Mouse (Mus musculus) embryonic facial prominence, embryonic 15.5 days (tissue): ENCODE measurements around the gene Cd48. TPM values are rescaled to one million over a fixed set of nuclear protein-coding genes. Genes with fewer than 3 reads are reported as not detected.
"Not testable (repeated sequence)": the region's sequence is repeated elsewhere in the genome, so short reads cannot be mapped to it uniquely, and the experiment has no call there.

Experiments
- ATAC-seq: fragments of 200-750 bp; cut with Nextera tagmentation; 2 replicates; pipeline ENCODE4 v1.8.0; 2017; ENCODE audit warnings: low read depth, moderate TSS enrichment; ENCODE audit not compliant: insufficient number of reproducible peaks, low FRiP score, low TSS enrichment
- H3K27ac ChIP-seq: fragments of 300-500 bp; sonication (generic); replicated peaks from 2 replicates; pipeline ENCODE4 v1.5.1; 2015; ENCODE audit warnings: mild to moderate bottlenecking, inconsistent platforms
- H3K27me3 ChIP-seq: fragments of 300-500 bp; sonication (generic); 2 replicates; pipeline ENCODE4 v1.6.1; 2015; ENCODE audit warnings: inconsistent platforms
- H3K36me3 ChIP-seq: fragments of 300-500 bp; sonication (generic); 2 replicates; pipeline ENCODE4 v1.6.1; 2015; ENCODE audit warnings: mild to moderate bottlenecking, inconsistent platforms
- H3K4me1 ChIP-seq: fragments of 300-500 bp; sonication (generic); 2 replicates; pipeline ENCODE4 v1.6.1; 2015; ENCODE audit warnings: inconsistent platforms
- H3K4me2 ChIP-seq: fragments of 300-500 bp; sonication (generic); replicated peaks from 2 replicates; pipeline ENCODE4 v1.6.1; 2015; ENCODE audit warnings: mild to moderate bottlenecking, inconsistent platforms
- H3K4me3 ChIP-seq: fragments of 300-500 bp; sonication (generic); replicated peaks from 2 replicates; pipeline ENCODE4 v1.5.1; 2015; ENCODE audit warnings: mild to moderate bottlenecking, inconsistent platforms
- H3K9ac ChIP-seq: fragments of 300-500 bp; sonication (generic); 2 replicates; pipeline ENCODE4 v1.6.1; 2015; ENCODE audit warnings: inconsistent platforms
- H3K9me3 ChIP-seq: fragments of 300-500 bp; sonication (generic); replicated peaks from 2 replicates; pipeline ENCODE4 v1.6.1; 2016; ENCODE audit warnings: inconsistent platforms
- WGBS: fragments of 180-500 bp; shearing (Covaris S2); methylation state at CpG from one replicate; pipeline ENCODE4 v1.1.7; 2015; 5-methylcytosine and 5-hydroxymethylcytosine counted together
- polyA plus RNA-seq: library from polyadenylated mRNA; unstranded; fragments of >200 nt; fragmentation: Nextera tagmentation; extraction: Ambion mirVana; gene quantifications from 2 replicates; pipeline ENCODE4 v1.2.1, GENCODE M21; 2015

The Cd48 gene
- polyA plus RNA-seq, 1 experiment from 2014 or later, result 4.1 TPM

- Histone ChIP-seq H3K9ac (no peak overlapping the region), H3K9me3 (no peaks in the 10 kb centered on the region), H3K27ac (no peak overlapping the region), H3K36me3 (no peaks in the 10 kb centered on the region), H3K4me1 (no peaks in the 10 kb centered on the region), H3K4me2 (no peak overlapping the region), H3K4me3 (no peak overlapping the region), H3K27me3 (no peaks in the 10 kb centered on the region)
- ATAC-seq, result no peak
- 60% methylated on average over 2 of the region's 2 CpGs for WGBS
Observed at GRCm38 (mm10) chr1:171661482-171661881, 20.3 kb upstream of the Cd48 start.

- Histone ChIP-seq H3K36me3 (no peaks in the 10 kb centered on the region), H3K4me1 (no peaks in the 10 kb centered on the region), H3K27me3 (no peaks in the 10 kb centered on the region), H3K4me3 (no peak overlapping the region), H3K9ac (no peak overlapping the region), H3K4me2 (no peak overlapping the region), H3K27ac (no peak overlapping the region), H3K9me3 (no peaks in the 10 kb centered on the region)
- 73% methylated on average over 2 of the region's 2 CpGs for WGBS
- ATAC-seq, result no peak
Observed at GRCm38 (mm10) chr1:171663757-171664156, 18.1 kb upstream of the Cd48 start.

GRCm38 (mm10) chr1:171666350-171666749 is 15.5 kb upstream of the Cd48 start:
- H3K9me3 ChIP-seq, result no peaks in the 10 kb centered on the region
- no peaks in the 10 kb centered on the region for H3K27me3 ChIP-seq
- WGBS, result 85% methylated on average over 6 of the region's 6 CpGs
- no peak overlapping the region for H3K27ac ChIP-seq
- H3K36me3 ChIP-seq, result no peaks in the 10 kb centered on the region
- no peak overlapping the region for H3K4me2 ChIP-seq
- no peak overlapping the region for H3K9ac ChIP-seq
- H3K4me3 ChIP-seq, result no peak overlapping the region
- no peaks in the 10 kb centered on the region for H3K4me1 ChIP-seq
- no peak for ATAC-seq

GRCm38 (mm10) chr1:171667160-171667559 is 14.6 kb upstream of the Cd48 start:
- ATAC-seq, result no peak
- Histone ChIP-seq H3K4me3 (no peak overlapping the region), H3K27me3 (no peaks in the 10 kb centered on the region), H3K4me2 (no peak overlapping the region), H3K27ac (no peak overlapping the region), H3K9me3 (no peaks in the 10 kb centered on the region), H3K4me1 (no peaks in the 10 kb centered on the region), H3K9ac (no peak overlapping the region), H3K36me3 (no peaks in the 10 kb centered on the region)
- 80% methylated on average over 1 of the region's 1 CpGs for WGBS

GRCm38 (mm10) chr1:171672451-171672850 is 9.4 kb upstream of the Cd48 start:
- not testable (repeated sequence) for H3K27ac ChIP-seq, H3K36me3 ChIP-seq, H3K27me3 ChIP-seq, H3K4me3 ChIP-seq, ATAC-seq, H3K4me1 ChIP-seq, H3K4me2 ChIP-seq, H3K9ac ChIP-seq, H3K9me3 ChIP-seq
- WGBS, result 78% methylated on average over 2 of the region's 2 CpGs

GRCm38 (mm10) chr1:171672854-171673475 is 8.8 kb upstream of the Cd48 start:
- 73% methylated on average over 5 of the region's 5 CpGs for WGBS
- no peaks in the 10 kb centered on the region for H3K4me1 ChIP-seq
- H3K9ac ChIP-seq, result no peak overlapping the region
- H3K27ac ChIP-seq, result no peak overlapping the region
- no peaks in the 10 kb centered on the region for H3K9me3 ChIP-seq
- H3K4me3 ChIP-seq, result no peak overlapping the region
- H3K4me2 ChIP-seq, result no peak overlapping the region
- H3K36me3 ChIP-seq, result no peaks in the 10 kb centered on the region
- no peak for ATAC-seq
- no peaks in the 10 kb centered on the region for H3K27me3 ChIP-seq

GRCm38 (mm10) chr1:171674467-171674866 is 7.3 kb upstream of the Cd48 start:
- Histone ChIP-seq H3K4me1 (no peaks in the 10 kb centered on the region), H3K9me3 (no peaks in the 10 kb centered on the region), H3K27ac (no peak overlapping the region), H3K4me2 (no peak overlapping the region), H3K27me3 (no peaks in the 10 kb centered on the region), H3K36me3 (no peaks in the 10 kb centered on the region), H3K4me3 (no peak overlapping the region), H3K9ac (no peak overlapping the region)
- WGBS, result 70% methylated on average over 1 of the region's 1 CpGs
- no peak for ATAC-seq

- Histone ChIP-seq H3K27ac (no peak overlapping the region), H3K9me3 (no peaks in the 10 kb centered on the region), H3K36me3 (no peaks in the 10 kb centered on the region), H3K4me2 (no peak overlapping the region), H3K4me1 (no peaks in the 10 kb centered on the region), H3K9ac (no peak overlapping the region), H3K4me3 (no peak overlapping the region), H3K27me3 (no peaks in the 10 kb centered on the region)
- no peak for ATAC-seq
- 67% methylated on average over 1 of the region's 1 CpGs for whole genome bisulfite sequencing
Observed at GRCm38 (mm10) chr1:171677721-171678120, 4.1 kb upstream of the Cd48 start.

GRCm38 (mm10) chr1:171681009-171681408 is 800 bp upstream of the Cd48 start:
- no peak overlapping the region for H3K27ac ChIP-seq
- no peaks in the 10 kb centered on the region for H3K27me3 ChIP-seq
- H3K9ac ChIP-seq, result no peak overlapping the region
- no peak overlapping the region for H3K4me3 ChIP-seq
- 82% methylated on average over 7 of the region's 7 CpGs for WGBS
- no peaks in the 10 kb centered on the region for H3K4me1 ChIP-seq
- H3K4me2 ChIP-seq, result no peak overlapping the region
- ATAC-seq, result no peak
- no peaks in the 10 kb centered on the region for H3K9me3 ChIP-seq
- no peaks in the 10 kb centered on the region for H3K36me3 ChIP-seq

GRCm38 (mm10) chr1:171684923-171685322 is 3.1 kb downstream of the Cd48 start:
- Histone ChIP-seq H3K4me2 (no peak overlapping the region), H3K9me3 (no peaks in the 10 kb centered on the region), H3K27ac (no peak overlapping the region), H3K4me1 (no peaks in the 10 kb centered on the region), H3K36me3 (no peaks in the 10 kb centered on the region), H3K27me3 (no peaks in the 10 kb centered on the region), H3K4me3 (no peak overlapping the region), H3K9ac (no peak overlapping the region)
- ATAC-seq, result no peak
- 88% methylated on average over 9 of the region's 9 CpGs for WGBS

GRCm38 (mm10) chr1:171687320-171687719 is 5.5 kb downstream of the Cd48 start:
- no peaks in the 10 kb centered on the region for H3K36me3 ChIP-seq
- 79% methylated on average over 4 of the region's 4 CpGs for WGBS
- H3K4me2 ChIP-seq, result no peak overlapping the region
- no peak overlapping the region for H3K27ac ChIP-seq
- ATAC-seq, result no peak
- H3K4me1 ChIP-seq, result no peaks in the 10 kb centered on the region
- H3K4me3 ChIP-seq, result no peak overlapping the region
- no peak overlapping the region for H3K9ac ChIP-seq
- no peaks in the 10 kb centered on the region for H3K27me3 ChIP-seq
- H3K9me3 ChIP-seq, result no peaks in the 10 kb centered on the region

- H3K9me3 ChIP-seq, result no peaks in the 10 kb centered on the region
- no peaks in the 10 kb centered on the region for H3K4me1 ChIP-seq
- H3K27me3 ChIP-seq, result no peaks in the 10 kb centered on the region
- H3K27ac ChIP-seq, result no peak overlapping the region
- no peak for ATAC-seq
- 92% methylated on average over 1 of the region's 1 CpGs for WGBS
- no peaks in the 10 kb centered on the region for H3K36me3 ChIP-seq
- no peak overlapping the region for H3K4me3 ChIP-seq
- no peak overlapping the region for H3K9ac ChIP-seq
- H3K4me2 ChIP-seq, result no peak overlapping the region
Observed at GRCm38 (mm10) chr1:171693918-171694317, 12.1 kb downstream of the Cd48 start.
